Comparison of ENCODE assay signal across 9 mouse cellular contexts in the genomic region with DNA sequence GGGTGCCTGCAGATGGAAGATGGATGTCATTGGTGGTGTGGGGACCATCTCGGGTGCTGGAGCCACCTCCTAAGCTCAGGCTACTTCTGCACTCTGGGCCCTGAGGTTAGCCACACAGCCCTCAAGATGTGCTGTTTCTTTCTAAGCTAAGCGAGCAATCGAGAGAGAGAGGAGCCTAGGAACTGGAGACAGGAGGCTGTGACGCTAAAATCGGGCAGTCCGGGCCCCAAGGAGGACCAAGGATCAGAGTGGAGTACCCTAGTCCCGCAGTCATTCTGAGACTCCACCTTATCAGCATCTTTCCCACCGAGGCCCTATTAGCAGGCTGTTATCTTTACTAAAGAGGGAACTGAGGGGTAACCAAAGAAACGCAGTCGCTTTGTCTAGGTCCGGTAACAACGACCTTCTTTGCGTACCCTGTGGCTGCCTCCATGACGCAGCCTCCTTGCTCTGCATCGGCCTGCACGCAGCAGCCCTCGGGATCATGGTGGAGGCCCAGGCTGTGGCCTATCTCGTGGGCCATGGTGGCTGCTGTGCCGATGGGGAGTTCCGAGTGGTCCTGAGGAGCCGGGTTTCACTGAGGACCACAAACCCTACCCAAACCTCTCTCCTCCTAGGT. TPM values are rescaled to one million over a fixed set of nuclear protein-coding genes. Genes with fewer than 3 reads are reported as not detected.
DNase-seq lines count a peak whose midpoint lies in the region; ATAC-seq and TF ChIP-seq lines count a peak whose summit lies in the region.
"Had no signal": no experiment of that assay in that cellular context is flagged by ENCODE, and none has a peak within 500 bp of the region (broad histone marks: within the 10 kb centered on the region; RNA-seq: fewer than 3 reads in every experiment).

No protein-coding gene starts in this region.

- in situ Hi-C loops in ES-E14 (cut with MboI; ENCODE audit: low sequenced_read_pairs in 2 of 2, unreplicated experiment in 2 of 2) = loop anchor here in 1 of 2 experiments (10.0 kb wide), 1 partner anchor 360 kb away; no protein-coding TSS in a partner anchor

- H3K36me3 ChIP-seq in heart, adult 2 months (ENCODE audit: control insufficient read depth, insufficient read depth, low read length) = no peaks in the 10 kb centered on the region
- no peaks in the 10 kb centered on the region for H3K36me3 ChIP-seq in ES-E14 (ENCODE audit: control insufficient read depth, insufficient read depth, low read length, poor library complexity, severe bottlenecking)
- no peaks in the 10 kb centered on the region for H3K36me3 ChIP-seq in heart, embryonic 16.5 days (ENCODE audit: control insufficient read depth, insufficient read depth)
- no peaks in the 10 kb centered on the region for H3K36me3 ChIP-seq in liver, embryonic 15.5 days (replicated peaks)

- no peak for TF ChIP-seq EP300 in heart, adult 2 months (IDR thresholded peaks at IDR 0.05; ENCODE audit: insufficient read depth, low read depth, low read length)

- no peak overlapping the region for H3K27ac ChIP-seq in heart, adult 2 months
- no peak overlapping the region for H3K27ac ChIP-seq in ES-E14 (ENCODE audit: insufficient read depth, low read depth, low read length, poor library complexity, severe bottlenecking)
- H3K27ac ChIP-seq in heart, embryonic 16.5 days (ENCODE audit: low read length) = no peak overlapping the region
- no peak overlapping the region for H3K27ac ChIP-seq in liver, embryonic 15.5 days (replicated peaks)

- no peaks in the 10 kb centered on the region for H3K79me2 ChIP-seq in heart, adult 2 months (replicated peaks; ENCODE audit: control insufficient read depth, insufficient read depth, low read length)

- peaks cover 8% of the 10 kb centered on the region for H3K4me1 ChIP-seq in heart, adult 2 months (ENCODE audit: control insufficient read depth, insufficient read depth, low read length)
- H3K4me1 ChIP-seq in ES-E14 (ENCODE audit: control insufficient read depth in 2 of 2, insufficient read depth in 2 of 2, low read length in 2 of 2, poor library complexity in 1 of 2) = peaks cover 0 to 16% of the 10 kb centered on the region in 2 experiments; a peak in 1 of 4 replicates
- peaks cover 27% of the 10 kb centered on the region for H3K4me1 ChIP-seq in heart, embryonic 16.5 days (ENCODE audit: control insufficient read depth, insufficient read depth, low read length)
- H3K4me1 ChIP-seq in liver, embryonic 15.5 days (replicated peaks) = peaks cover 46% of the 10 kb centered on the region

- DNase-seq in heart, adult 2 months = no peak
- no peak for DNase-seq in heart, postnatal 25 days (ENCODE audit: low spot score)
- DNase-seq in ES-E14 (ENCODE audit: low read depth, low spot score) = no peak
- DNase-seq in frontal cortex, postnatal 10 days (ENCODE audit: low spot score in 2 of 2) = no peak
- no peak for DNase-seq in gastrocnemius, postnatal 36 days
- no peak for DNase-seq in thymus, postnatal 14 days

- TF ChIP-seq CTCF in heart, adult 2 months (IDR thresholded peaks at IDR 0.05) = no peak

- H3K4me2 ChIP-seq in heart, embryonic 16.5 days (ENCODE audit: low read depth, low read length) = peak overlapping the region; percentile 54
- H3K4me2 ChIP-seq in liver, embryonic 15.5 days = peak overlapping the region; percentile 27

- no peaks in the 10 kb centered on the region for H3K9me3 ChIP-seq in ES-E14 (ENCODE audit: control insufficient read depth, insufficient read depth, low read depth, low read length)
- H3K9me3 ChIP-seq in heart, embryonic 16.5 days (replicated peaks; ENCODE audit: control insufficient read depth, low read length) = no peaks in the 10 kb centered on the region
- H3K9me3 ChIP-seq in liver, embryonic 15.5 days (replicated peaks) = no peaks in the 10 kb centered on the region

- WGBS in heart, adult 2 months = 17% methylated on average over 21 of the region's 21 CpGs
- 4% methylated on average over 21 of the region's 21 CpGs for WGBS in heart, embryonic 16.5 days
- 3% methylated on average over 21 of the region's 21 CpGs for WGBS in liver, embryonic 15.5 days (ENCODE audit: insufficient replicate concordance)

- ATAC-seq in heart, embryonic 16.5 days (replicated peaks; ENCODE audit: extremely low read depth, insufficient read depth, low FRiP score) = no peak
- no peak for ATAC-seq in liver, embryonic 15.5 days (ENCODE audit: insufficient read depth)

- peaks cover 11% of the 10 kb centered on the region; the same call in 1 of the 2 replicates for H3K27me3 ChIP-seq in heart, adult 2 months (ENCODE audit: control insufficient read depth, insufficient read depth, low read length)
- H3K27me3 ChIP-seq in heart, embryonic 16.5 days (ENCODE audit: control insufficient read depth, insufficient read depth, low read length) = peaks cover 38% of the 10 kb centered on the region
- peaks cover 95% of the 10 kb centered on the region for H3K27me3 ChIP-seq in liver, embryonic 15.5 days

- peak overlapping the region; percentile 26 for H3K4me3 ChIP-seq in heart, adult 2 months
- peak overlapping the region; percentile 35 to 54; a peak in 3 of 4 replicates for H3K4me3 ChIP-seq in ES-E14 (ENCODE audit: insufficient read depth in 1 of 2, low read depth in 1 of 2, low read length in 2 of 2, poor library complexity in 1 of 2, severe bottlenecking in 1 of 2)
- peak overlapping the region; percentile 36 for H3K4me3 ChIP-seq in heart, embryonic 16.5 days (ENCODE audit: low read length)
- peak overlapping the region; percentile 8 for H3K4me3 ChIP-seq in liver, embryonic 15.5 days (replicated peaks)

- intact Hi-C loops in heart, adult 2 months (cut with DNase I) = no loop called here
- intact Hi-C loops in heart, postnatal 25 days (cut with DNase I) = loop anchor here (5.0 kb wide), 1 partner anchor 113 kb away; no protein-coding TSS in a partner anchor
- intact Hi-C loops in gastrocnemius, postnatal 36 days (cut with DNase I) = no loop called here

- no peak overlapping the region for H3K9ac ChIP-seq in heart, adult 2 months (ENCODE audit: low read depth, low read length)
- 0 out of 2 replicates have a peak overlapping the region, but pooled peaks have one; percentile 19 for H3K9ac ChIP-seq in ES-E14 (ENCODE audit: insufficient read depth, low read depth, low read length, poor library complexity, severe bottlenecking)
- H3K9ac ChIP-seq in heart, embryonic 16.5 days (ENCODE audit: low read length) = 0 out of 2 replicates have a peak overlapping the region, but pooled peaks have one; percentile 10
- no peak overlapping the region for H3K9ac ChIP-seq in liver, embryonic 15.5 days

- TF ChIP-seq POLR2A in heart, adult 2 months (IDR thresholded peaks at IDR 0.05; ENCODE audit: insufficient read depth, low read depth, low read length) = no peak

TF ChIP-seq in ES-E14, 5 proteins besides CTCF, POLR2A, EP300 and RAD21:
- TF ChIP-seq HCFC1 (IDR thresholded peaks at IDR 0.05; ENCODE audit: borderline replicate concordance, insufficient read depth, low read length) (no peak), ZC3H11A (IDR thresholded peaks at IDR 0.05; ENCODE audit: borderline replicate concordance, low read depth, low read length) (no peak)

RNA-seq across cellular contexts. Expression of gene Adam33, which starts 8.9 kb away (rescaled TPM):
- total RNA-seq in heart, adult 2 months (2021) = 1 to 10 TPM in 1 of 2 experiments, under 1 TPM in 1; 0.73 to 1.6 TPM
- 7.1 and 10.0 TPM in 2 replicates for polyA plus RNA-seq in heart, adult 2 months (2012; rRNA removed)
- total RNA-seq in heart, postnatal 25 days (2021) = 1 to 10 TPM in 1 of 2 experiments, under 1 TPM in 1; 0.99 to 2.3 TPM
- 0.40 and 0.69 TPM in 2 replicates for total RNA-seq in ES-E14 (2012; rRNA removed)
- polyA plus RNA-seq in heart, embryonic 16.5 days (2015; fragmentation: Nextera tagmentation; extraction: Ambion mirVana) = 16.9 and 17.3 TPM in 2 replicates
- polyA plus RNA-seq in liver, embryonic 15.5 days (2015; fragmentation: Nextera tagmentation; extraction: Ambion mirVana) = 0.62 and 0.86 TPM in 2 replicates
- 1 to 10 TPM; 1.7 to 1.8 TPM for total RNA-seq in gastrocnemius, postnatal 36 days (2021)
- polyA plus RNA-seq: C2C12 had no signal

RNA-seq across cellular contexts. Expression of gene Gfra4, which starts 11.9 kb away (rescaled TPM):
- 1 to 10 TPM; 7.2 to 8.4 TPM for total RNA-seq in heart, adult 2 months (2021)
- 21.3 TPM in 2 replicates for polyA plus RNA-seq in heart, adult 2 months (2012; rRNA removed)
- total RNA-seq in heart, postnatal 25 days (2021) = 1 to 10 TPM; 6.6 to 7.0 TPM
- 1.6 TPM in 2 replicates for total RNA-seq in ES-E14 (2012; rRNA removed)
- polyA plus RNA-seq in heart, embryonic 16.5 days (2015; fragmentation: Nextera tagmentation; extraction: Ambion mirVana) = 1.8 and 3.0 TPM in 2 replicates
- polyA plus RNA-seq in liver, embryonic 15.5 days (2015; fragmentation: Nextera tagmentation; extraction: Ambion mirVana) = 0.23 and 0.37 TPM in 2 replicates
- 1 to 10 TPM; 1.7 to 1.8 TPM for total RNA-seq in gastrocnemius, postnatal 36 days (2021)

RNA-seq across cellular contexts. Expression of gene Siglec1, which starts 31.8 kb away (rescaled TPM):
- total RNA-seq in heart, adult 2 months (2021) = 1 to 10 TPM; 2.1 to 2.5 TPM
- polyA plus RNA-seq in heart, adult 2 months (2012; rRNA removed) = 3.1 and 3.3 TPM in 2 replicates
- 1 to 10 TPM; 1.6 to 2.2 TPM for total RNA-seq in heart, postnatal 25 days (2021)
- total RNA-seq in ES-E14 (2012; rRNA removed) = 0.26 and 0.27 TPM in 2 replicates
- 0.46 and 0.49 TPM in 2 replicates for polyA plus RNA-seq in heart, embryonic 16.5 days (2015; fragmentation: Nextera tagmentation; extraction: Ambion mirVana)
- 1.5 and 1.7 TPM in 2 replicates for polyA plus RNA-seq in liver, embryonic 15.5 days (2015; fragmentation: Nextera tagmentation; extraction: Ambion mirVana)
- total RNA-seq in gastrocnemius, postnatal 36 days (2021) = under 1 TPM; 0.43 to 0.76 TPM

Comparison
In these comparisons a context has a peak if more than half of its experiments do, and no peak if none do; other contexts are left out.
1. H3K9ac ChIP-seq: peak in ES-E14 (single experiment) and heart, embryonic 16.5 days (single experiment); none in heart, adult 2 months (single experiment) and liver, embryonic 15.5 days (single experiment).
2. Peak in every context shown above with its lines, with median percentiles within 50 percentile points of each other: H3K4me3 ChIP-seq.